In genomic region chr12:25012555-25013540, GRCm38 (mm10) we compare ENCODE assay signal across 11 mouse cellular contexts. TPM values are rescaled to one million over a fixed set of nuclear protein-coding genes. Genes with fewer than 3 reads are reported as not detected.
DNase-seq lines count a peak whose midpoint lies in the region; ATAC-seq and TF ChIP-seq lines count a peak whose summit lies in the region.
"Had no signal": no experiment of that assay in that cellular context is flagged by ENCODE, and none has a peak within 500 bp of the region (broad histone marks: within the 10 kb centered on the region; RNA-seq: fewer than 3 reads in every experiment).

No protein-coding gene starts in this region.

- no peak overlapping the region for H3K27ac ChIP-seq in heart, embryonic 11.5 days (ENCODE audit: low read depth, low read length)
- H3K27ac ChIP-seq in embryonic fibroblast, embryonic 13.5 days (ENCODE audit: insufficient read depth, low read length) = peak overlapping the region; percentile 63
- H3K27ac ChIP-seq in midbrain, postnatal 0 days (ENCODE audit: low read depth, low read length) = no peak overlapping the region

- no peak overlapping the region for H3K4me2 ChIP-seq in heart, embryonic 11.5 days
- H3K4me2 ChIP-seq in midbrain, postnatal 0 days (ENCODE audit: low read depth, low read length, poor library complexity, severe bottlenecking) = no peak overlapping the region

- H3K27me3 ChIP-seq in heart, embryonic 11.5 days (ENCODE audit: control insufficient read depth, insufficient read depth, low read length) = no peaks in the 10 kb centered on the region
- no peaks in the 10 kb centered on the region for H3K27me3 ChIP-seq in midbrain, postnatal 0 days (ENCODE audit: insufficient read depth, low read length)

- no peak overlapping the region for H3K4me3 ChIP-seq in heart, embryonic 11.5 days (ENCODE audit: low read depth, low read length)
- H3K4me3 ChIP-seq in embryonic fibroblast, embryonic 13.5 days (ENCODE audit: insufficient read depth, low read length) = no peak overlapping the region
- no peak overlapping the region for H3K4me3 ChIP-seq in midbrain, postnatal 0 days (ENCODE audit: low read depth, low read length)

- 79% methylated on average over 13 of the region's 13 CpGs for WGBS in heart, embryonic 11.5 days (ENCODE audit: insufficient replicate concordance)
- 30% methylated on average over 13 of the region's 13 CpGs for WGBS in large intestine, adult 2 months
- WGBS in midbrain, postnatal 0 days = 88% methylated on average over 13 of the region's 13 CpGs

- peak; percentile 91 for DNase-seq in heart, adult 11 months
- peak; percentile 47 to 62 for DNase-seq in CD8-positive naive resting alpha-beta T cell, adult 2 months (ENCODE audit: low read depth in 2 of 2, low spot score in 2 of 2)
- peak; percentile 75 for DNase-seq in large intestine, adult 2 months (ENCODE audit: low read depth, low spot score)
- DNase-seq in embryo, embryonic 10.5 days (ENCODE audit: low spot score) = no peak
- DNase-seq in midbrain, postnatal 0 days (ENCODE audit: low spot score) = no peak
- DNase-seq: embryo, embryonic 11 days; kidney, adult 2 months; left cerebral cortex, postnatal 4 days had no signal

- peaks cover 20% of the 10 kb centered on the region for H3K36me3 ChIP-seq in heart, embryonic 11.5 days (ENCODE audit: control insufficient read depth, insufficient read depth, low read length)
- H3K36me3 ChIP-seq in midbrain, postnatal 0 days (ENCODE audit: insufficient read depth, low read length) = peaks cover 78% of the 10 kb centered on the region

- no peaks in the 10 kb centered on the region; the same call in 1 of the 2 replicates for H3K4me1 ChIP-seq in heart, embryonic 11.5 days (ENCODE audit: control insufficient read depth, insufficient read depth, low read length)
- peaks cover 20% of the 10 kb centered on the region for H3K4me1 ChIP-seq in embryonic fibroblast, embryonic 13.5 days (ENCODE audit: control insufficient read depth, insufficient read depth, low read length)
- no peaks in the 10 kb centered on the region for H3K4me1 ChIP-seq in midbrain, postnatal 0 days (ENCODE audit: insufficient read depth, low read length)

- TF ChIP-seq POLR2A in embryonic fibroblast, embryonic 13.5 days (IDR thresholded peaks at IDR 0.05; ENCODE audit: low read depth, low read length) = no peak

- H3K9ac ChIP-seq in heart, embryonic 11.5 days (ENCODE audit: low read depth, low read length) = no peak overlapping the region
- H3K9ac ChIP-seq in midbrain, postnatal 0 days (replicated peaks; ENCODE audit: low read length, poor library complexity, severe bottlenecking) = no peak overlapping the region

- TF ChIP-seq CTCF in embryonic fibroblast, embryonic 13.5 days (IDR thresholded peaks at IDR 0.05; ENCODE audit: borderline replicate concordance, insufficient read depth, low read length) = no peak
- TF ChIP-seq CTCF in midbrain, postnatal 0 days (IDR thresholded peaks at IDR 0.05) = no peak

- H3K9me3 ChIP-seq in heart, embryonic 11.5 days (replicated peaks; ENCODE audit: control insufficient read depth, low read length) = no peaks in the 10 kb centered on the region
- H3K9me3 ChIP-seq in midbrain, postnatal 0 days (ENCODE audit: low read length) = no peaks in the 10 kb centered on the region

- no peak for ATAC-seq in heart, embryonic 11.5 days (replicated peaks; ENCODE audit: insufficient number of reproducible peaks, low FRiP score, low TSS enrichment)
- no peak for ATAC-seq in erythroblast, adult 5-6 weeks (replicated peaks; ENCODE audit: low FRiP score, poor library complexity, severe bottlenecking)
- no peak for ATAC-seq in midbrain, postnatal 0 days (ENCODE audit: low FRiP score)

RNA-seq across cellular contexts. Expression of gene Kidins220, which starts 38.1 kb away (rescaled TPM):
- 45.5 and 46.4 TPM in 2 replicates for polyA plus RNA-seq in heart, embryonic 11.5 days (2014; fragmentation: Nextera tagmentation; extraction: Ambion mirVana)
- 85.7 and 96.4 TPM in 2 replicates for polyA plus RNA-seq in embryonic fibroblast, embryonic 13.5 days (2011; ENCODE audit: insufficient read length, low read depth, missing spikeins)
- 8.7 and 18.7 TPM in 2 replicates for polyA plus RNA-seq in large intestine, adult 2 months (2012; rRNA removed)
- 11.5 and 19.0 TPM in 2 replicates for total RNA-seq in erythroblast, adult 5-6 weeks (2015; ENCODE audit: low replicate concordance)
- total RNA-seq in erythroblast, adult 5-6 weeks (2017; ENCODE audit: low replicate concordance) = 16.4 and 19.4 TPM in 2 replicates
- 295 and 357 TPM in 2 replicates for total RNA-seq in midbrain, postnatal 0 days (2014; rRNA removed)
- 98.2 and 104 TPM in 2 replicates for polyA plus RNA-seq in midbrain, postnatal 0 days (2015; fragmentation: Nextera tagmentation; extraction: Ambion mirVana)

Comparison
In these comparisons a context has a peak if more than half of its experiments do, and no peak if none do; other contexts are left out.
1. DNase-seq: peak in heart, adult 11 months (single experiment), CD8-positive naive resting alpha-beta T cell, adult 2 months (2 of 2) and large intestine, adult 2 months (single experiment); none in embryo, embryonic 10.5 days (single experiment) and midbrain, postnatal 0 days (single experiment).